Comparison of ENCODE assay signal across 15 mouse cellular contexts in genomic region chr3:51327817-51328216, GRCm38 (mm10). TPM values are rescaled to one million over a fixed set of nuclear protein-coding genes. Genes with fewer than 3 reads are reported as not detected.
DNase-seq lines count a peak whose midpoint lies in the region; TF ChIP-seq lines count a peak whose summit lies in the region.
"Had no signal": no experiment of that assay in that cellular context is flagged by ENCODE, and none has a peak within 500 bp of the region (broad histone marks: within the 10 kb centered on the region; RNA-seq: fewer than 3 reads in every experiment).

No protein-coding gene starts in this region.

- peak overlapping the region; percentile 61 for H3K27ac ChIP-seq in layer of hippocampus, adult 2 months
- H3K27ac ChIP-seq: embryonic facial prominence, embryonic 13.5 days; hindbrain, embryonic 10.5 days; kidney, postnatal 0 days; liver, embryonic 13.5 days; stomach, embryonic 15.5 days had no signal

- TF ChIP-seq CTCF in layer of hippocampus, adult 2 months (conservative IDR thresholded peaks at IDR 0.05) = no peak

- H3K4me3 ChIP-seq in layer of hippocampus, adult 2 months = no peak overlapping the region; the same call in 1 of the 2 replicates
- H3K4me3 ChIP-seq: embryonic facial prominence, embryonic 13.5 days; hindbrain, embryonic 10.5 days; liver, embryonic 13.5 days; stomach, embryonic 15.5 days had no signal

- peak; percentile 22 for DNase-seq in gastrocnemius, postnatal 10 days
- no peak for DNase-seq in gastrocnemius, postnatal 4 days (ENCODE audit: low spot score in 2 of 2)
- DNase-seq in layer of hippocampus, adult 2 months (ENCODE audit: low spot score in 2 of 2) = no peak
- no peak for DNase-seq in layer of hippocampus, postnatal 10 days (ENCODE audit: low spot score in 2 of 2)
- DNase-seq in adrenal gland, postnatal 14 days = peak; percentile 65
- DNase-seq in lung, postnatal 25 days (ENCODE audit: low spot score) = peak; percentile 48
- DNase-seq in spleen, postnatal 4 days (ENCODE audit: low spot score in 2 of 2) = no peak
- no peak for DNase-seq in embryo, embryonic 11 days
- DNase-seq: cerebellum, adult 8-10 months; liver, embryonic 13.5 days; right cerebral cortex, postnatal 14 days had no signal

RNA-seq across cellular contexts. Expression of gene Elf2, which starts 12.6 kb away (rescaled TPM):
- total RNA-seq in gastrocnemius, postnatal 10 days (2021) = 10 to 100 TPM; 50.9 to 58.2 TPM
- 10 to 100 TPM; 63.4 to 77.1 TPM for total RNA-seq in gastrocnemius, postnatal 4 days (2021)
- 10 to 100 TPM; 54.6 to 54.9 TPM for total RNA-seq in layer of hippocampus, adult 2 months (2021)
- total RNA-seq in layer of hippocampus, postnatal 10 days (2021) = 10 to 100 TPM; 37.4 to 40.1 TPM
- 87.8 and 88.4 TPM in 2 replicates for total RNA-seq in adrenal gland, postnatal 14 days (2021)

Comparison
In these comparisons a context has a peak if more than half of its experiments do, and no peak if none do; other contexts are left out.
1. DNase-seq: peak in gastrocnemius, postnatal 10 days (single experiment), adrenal gland, postnatal 14 days (single experiment) and lung, postnatal 25 days (single experiment); none in gastrocnemius, postnatal 4 days (0 of 2), layer of hippocampus, adult 2 months (0 of 2), layer of hippocampus, postnatal 10 days (0 of 2), spleen, postnatal 4 days (0 of 2) and embryo, embryonic 11 days (single experiment).